Mouse (Mus musculus) heart, postnatal 36 days (tissue): ENCODE measurements around the gene 4930558C23Rik. TPM values are rescaled to one million over a fixed set of nuclear protein-coding genes. Genes with fewer than 3 reads are reported as not detected.
"Not testable (repeated sequence)": the region's sequence is repeated elsewhere in the genome, so short reads cannot be mapped to it uniquely, and the experiment has no call there.

Experiments used
- DNase-seq, 2 experiments: peaks; one replicate each; pipeline ENCODE4 v3.0.0; 2021 to 2022
- intact Hi-C: fragments of 180-260 bp; cut with DNase I; formaldehyde crosslinking; loops from one replicate; pipeline ENCODE4 v1.15.1; 2025
- total RNA-seq, 2 experiments: library from RNA; stranded (reverse); gene quantifications; 2 replicates each; pipeline ENCODE4 v1.2.3; 2021

4930558C23Rik gene
- total RNA-seq, 2 experiments from 2014 or later = not detected

GRCm38 (mm10) chr3:95385401-95386075 is 17.1 kb downstream of the 4930558C23Rik start:
- intact Hi-C loops = no loop called here
- no peak for DNase-seq

GRCm38 (mm10) chr3:95373208-95373607 is 29.4 kb downstream of the 4930558C23Rik start:
- DNase-seq = no peak
- intact Hi-C loops = no loop called here

- intact Hi-C loops = no loop called here
- DNase-seq = no peak
These were observed 32.5 kb downstream of the 4930558C23Rik start for GRCm38 (mm10) chr3:95370101-95370500.

GRCm38 (mm10) chr3:95360276-95360675 is 42.4 kb downstream of the 4930558C23Rik start:
- DNase-seq, intact Hi-C loops: not testable (repeated sequence)

GRCm38 (mm10) chr3:95357746-95358145 is 44.9 kb downstream of the 4930558C23Rik start:
- DNase-seq = no peak
- intact Hi-C loops = no loop called here

GRCm38 (mm10) chr3:95356701-95357449 is 45.8 kb downstream of the 4930558C23Rik start, which contains the start of gene Setdb1:
Gene Setdb1 (minus strand): TSS chr3:95357202.
- intact Hi-C loops = not testable (repeated sequence)
- peak; percentile 93 to 96 for DNase-seq

GRCm38 (mm10) chr3:95355911-95356544 is 46.6 kb downstream of the 4930558C23Rik start:
- DNase-seq, intact Hi-C loops: not testable (repeated sequence)

GRCm38 (mm10) chr3:95349491-95349890 is 53.1 kb downstream of the 4930558C23Rik start:
- intact Hi-C loops = loop anchor here (1.0 kb wide), 1 partner anchor 101 kb away; no protein-coding TSS in a partner anchor
- DNase-seq = no peak

GRCm38 (mm10) chr3:95348343-95348742 is 54.3 kb downstream of the 4930558C23Rik start:
- intact Hi-C loops, DNase-seq: not testable (repeated sequence)

- intact Hi-C loops = no loop called here
- no peak for DNase-seq
These were observed 56.2 kb downstream of the 4930558C23Rik start for GRCm38 (mm10) chr3:95346454-95346853.

- intact Hi-C loops, DNase-seq: not testable (repeated sequence)
These were observed 59.2 kb downstream of the 4930558C23Rik start for GRCm38 (mm10) chr3:95343356-95344000.

- intact Hi-C loops = no loop called here
- no peak for DNase-seq
These were observed 64.4 kb downstream of the 4930558C23Rik start for GRCm38 (mm10) chr3:95338251-95338650.

- intact Hi-C loops = no loop called here
- DNase-seq = no peak
These were observed 65.3 kb downstream of the 4930558C23Rik start for GRCm38 (mm10) chr3:95337345-95337744.

Other genes starting within 250 kb of the 4930558C23Rik start
- gene Sema6c, start 242.4 kb downstream of the 4930558C23Rik start, total RNA-seq = 10 to 100 TPM in 1 of 2 experiments, 1 to 10 TPM in 1; 4.7 to 10.2 TPM
- gene Gabpb2, start 184.9 kb downstream of the 4930558C23Rik start, total RNA-seq = 10 to 100 TPM; 10.9 to 11.7 TPM
- 10 to 100 TPM; 20.4 to 22.8 TPM for gene Cdc42se1, start 174.1 kb downstream of the 4930558C23Rik start, total RNA-seq
- gene Mllt11, start 170.7 kb downstream of the 4930558C23Rik start, total RNA-seq = 1 to 10 TPM; 6.1 to 8.5 TPM
- gene Gm128, start 161.2 kb downstream of the 4930558C23Rik start, total RNA-seq = not detected
- not detected for gene Bnipl, start 151.6 kb downstream of the 4930558C23Rik start, total RNA-seq
- gene Mindy1, start 121.5 kb downstream of the 4930558C23Rik start, total RNA-seq = 10 to 100 TPM; 26.7 to 26.8 TPM
- gene Prune1, start 120.8 kb downstream of the 4930558C23Rik start, total RNA-seq = 10 to 100 TPM; 24.1 to 26.6 TPM
- under 1 TPM; 0.53 to 0.60 TPM for gene Anxa9, start 95.7 kb downstream of the 4930558C23Rik start, total RNA-seq
- 10 to 100 TPM; 36.4 to 45.9 TPM for gene Cers2, start 88.0 kb downstream of the 4930558C23Rik start, total RNA-seq
- gene Setdb1, start 45.6 kb downstream of the 4930558C23Rik start, total RNA-seq = 10 to 100 TPM; 12.6 to 13.8 TPM
- 10 to 100 TPM; 39.7 to 43.0 TPM for gene Arnt, start 31.5 kb upstream of the 4930558C23Rik start, total RNA-seq
- 1 to 10 TPM; 9.5 to 9.6 TPM for gene Ctsk, start 96.4 kb upstream of the 4930558C23Rik start, total RNA-seq
- gene Ctss, start 123.9 kb upstream of the 4930558C23Rik start, total RNA-seq = 10 to 100 TPM; 12.8 to 27.3 TPM
- not detected for gene Hormad1, start 156.8 kb upstream of the 4930558C23Rik start, total RNA-seq
- 10 to 100 TPM; 19.1 to 20.0 TPM for gene Golph3l, start 186.1 kb upstream of the 4930558C23Rik start, total RNA-seq
- 10 to 100 TPM; 73.0 to 75.0 TPM for gene Ensa, start 222.2 kb upstream of the 4930558C23Rik start, total RNA-seq